Mouse (Mus musculus): Measurements from ENCODE around the gene Gm17490. TPM values are rescaled to one million over a fixed set of nuclear protein-coding genes. Genes with fewer than 3 reads are reported as not detected.
"Not testable (repeated sequence)": the region's sequence is repeated elsewhere in the genome, so short reads cannot be mapped to it uniquely, and the experiment has no call there.

Gene Gm17490
- polyA plus RNA-seq, 1 experiment = not detected

GRCm38 (mm10) chr2:11637115-11637514 lies 11.1 kb upstream of the Gm17490 start:
- Histone ChIP-seq H3K4me1 (ENCODE audit: control insufficient read depth, insufficient read depth, low read length) (no peaks in the 10 kb centered on the region), H3K4me3 (replicated peaks; ENCODE audit: extremely low read depth, low read depth, low read length) (no peak overlapping the region)
- WGBS = 63% methylated on average over 1 of the region's 1 CpGs
- no peak for DNase-seq
- TF ChIP-seq POLR2A (IDR thresholded peaks at IDR 0.05; ENCODE audit: borderline replicate concordance, extremely low read depth, low read depth, low read length) = no peak
- no peak for TF ChIP-seq CTCF (IDR thresholded peaks at IDR 0.05; ENCODE audit: insufficient read depth, low read length)

DNA sequence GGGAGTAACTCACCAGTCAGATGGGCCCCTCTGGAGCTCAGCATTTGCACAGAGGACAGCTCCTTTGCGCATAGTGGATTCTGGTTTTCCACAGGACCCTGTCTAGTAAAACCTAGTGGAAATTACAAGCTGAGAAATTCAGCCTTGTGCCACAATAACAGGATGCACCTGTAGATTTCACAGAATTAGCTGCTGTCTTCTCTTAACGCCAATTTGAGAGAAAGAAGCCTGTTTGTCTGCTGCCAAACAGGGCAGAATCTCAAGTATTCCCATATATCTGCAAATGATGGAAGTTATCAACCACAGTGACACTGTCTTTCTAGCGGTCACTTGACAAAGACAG lies 10.0 kb upstream of the Gm17490 start:
- DNase-seq = no peak
- 61% methylated on average over 3 of the region's 3 CpGs for WGBS
- no peak overlapping the region for H3K4me3 ChIP-seq (replicated peaks; ENCODE audit: extremely low read depth, low read depth, low read length)
- TF ChIP-seq POLR2A (IDR thresholded peaks at IDR 0.05; ENCODE audit: borderline replicate concordance, extremely low read depth, low read depth, low read length) (no peak), CTCF (IDR thresholded peaks at IDR 0.05; ENCODE audit: insufficient read depth, low read length) (no peak)
- no peaks in the 10 kb centered on the region for H3K4me1 ChIP-seq (ENCODE audit: control insufficient read depth, insufficient read depth, low read length)

- no peak overlapping the region for H3K4me3 ChIP-seq (replicated peaks; ENCODE audit: extremely low read depth, low read depth, low read length)
- DNase-seq = no peak
- no peaks in the 10 kb centered on the region for H3K4me1 ChIP-seq (ENCODE audit: control insufficient read depth, insufficient read depth, low read length)
- 83% methylated on average over 5 of the region's 5 CpGs for WGBS
- TF ChIP-seq POLR2A (IDR thresholded peaks at IDR 0.05; ENCODE audit: borderline replicate concordance, extremely low read depth, low read depth, low read length) = no peak
- TF ChIP-seq CTCF (IDR thresholded peaks at IDR 0.05; ENCODE audit: insufficient read depth, low read length) = no peak
Measured at GRCm38 (mm10) chr2:11635471-11636137, 9.5 kb upstream of the Gm17490 start.

DNA sequence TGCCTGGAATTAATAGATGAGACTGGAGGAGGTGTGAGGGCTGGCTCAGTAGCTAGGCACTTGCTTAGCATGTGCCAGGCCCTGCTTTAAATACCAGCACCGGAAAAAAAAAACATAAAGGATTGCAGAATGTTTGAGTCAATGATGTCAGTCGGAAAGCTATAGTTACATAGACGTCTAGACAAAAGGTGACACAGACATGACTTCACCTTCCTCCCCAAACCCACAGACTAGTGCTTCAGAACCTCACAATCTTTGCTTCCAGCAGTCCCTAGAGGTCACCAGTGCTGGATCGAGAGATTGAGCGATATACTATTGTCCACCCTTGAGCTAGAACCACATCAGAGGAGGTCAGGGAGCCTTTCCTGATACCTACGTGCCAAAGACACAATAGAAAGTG lies 9.0 kb upstream of the Gm17490 start:
- Histone ChIP-seq H3K4me1 (ENCODE audit: control insufficient read depth, insufficient read depth, low read length) (no peaks in the 10 kb centered on the region), H3K4me3 (replicated peaks; ENCODE audit: extremely low read depth, low read depth, low read length) (no peak overlapping the region)
- no peak for TF ChIP-seq CTCF (IDR thresholded peaks at IDR 0.05; ENCODE audit: insufficient read depth, low read length)
- TF ChIP-seq POLR2A (IDR thresholded peaks at IDR 0.05; ENCODE audit: borderline replicate concordance, extremely low read depth, low read depth, low read length) = no peak
- 76% methylated on average over 6 of the region's 6 CpGs for WGBS
- no peak for DNase-seq

- Histone ChIP-seq H3K4me3 (replicated peaks; ENCODE audit: extremely low read depth, low read depth, low read length) (no peak overlapping the region), H3K4me1 (ENCODE audit: control insufficient read depth, insufficient read depth, low read length) (no peaks in the 10 kb centered on the region)
- TF ChIP-seq CTCF (IDR thresholded peaks at IDR 0.05; ENCODE audit: insufficient read depth, low read length) (no peak), POLR2A (IDR thresholded peaks at IDR 0.05; ENCODE audit: borderline replicate concordance, extremely low read depth, low read depth, low read length) (no peak)
- no peak for DNase-seq
- WGBS = 77% methylated on average over 2 of the region's 2 CpGs
Measured at GRCm38 (mm10) chr2:11623726-11624125, 2.3 kb downstream of the Gm17490 start.

DNA sequence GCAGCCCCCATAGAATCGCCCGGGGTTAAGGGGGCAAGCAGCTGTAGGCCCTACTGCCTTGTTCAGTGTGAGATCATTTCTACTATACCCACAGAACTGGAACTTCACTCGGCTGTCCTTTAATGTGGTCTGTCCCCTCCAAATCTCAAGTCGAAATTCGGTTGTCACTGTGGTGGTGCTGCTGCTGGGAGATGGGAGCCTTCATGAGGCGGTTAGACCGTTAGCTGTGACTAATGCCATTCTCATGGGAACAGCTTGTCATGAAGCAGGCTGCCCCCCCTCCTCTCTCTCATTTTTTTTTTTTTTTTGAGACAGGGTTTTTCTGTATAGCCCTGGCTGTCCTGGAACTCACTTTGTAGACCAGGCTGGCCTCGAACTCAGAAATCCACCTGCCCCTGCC lies 2.9 kb downstream of the Gm17490 start:
- H3K4me3 ChIP-seq (replicated peaks; ENCODE audit: extremely low read depth, low read depth, low read length) = no peak overlapping the region
- WGBS = 86% methylated on average over 8 of the region's 8 CpGs
- H3K4me1 ChIP-seq (ENCODE audit: control insufficient read depth, insufficient read depth, low read length) = no peaks in the 10 kb centered on the region
- DNase-seq = no peak
- TF ChIP-seq POLR2A (IDR thresholded peaks at IDR 0.05; ENCODE audit: borderline replicate concordance, extremely low read depth, low read depth, low read length) (no peak), CTCF (IDR thresholded peaks at IDR 0.05; ENCODE audit: insufficient read depth, low read length) (no peak)

DNA sequence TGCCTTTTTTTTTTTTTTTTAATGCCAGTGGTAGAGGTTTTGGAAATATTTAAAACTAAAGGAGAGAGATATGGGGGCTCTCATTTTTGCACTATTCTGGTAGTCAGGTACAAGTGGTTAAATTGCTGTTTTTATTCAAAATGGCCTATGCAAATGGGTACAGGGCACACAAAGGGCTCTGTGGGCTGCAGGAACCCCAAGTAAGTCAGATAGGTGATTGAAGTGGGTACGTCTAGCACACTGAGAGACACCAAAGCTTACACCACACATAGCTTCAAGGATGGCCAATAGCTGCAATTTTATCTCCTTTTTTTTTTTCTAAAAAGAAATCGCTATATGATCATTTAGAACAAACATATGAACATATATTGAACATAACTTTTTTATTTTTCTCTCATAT lies 6.5 kb downstream of the Gm17490 start:
- Histone ChIP-seq H3K4me1 (ENCODE audit: control insufficient read depth, insufficient read depth, low read length) (no peaks in the 10 kb centered on the region), H3K4me3 (replicated peaks; ENCODE audit: extremely low read depth, low read depth, low read length) (no peak overlapping the region)
- no peak for DNase-seq
- TF ChIP-seq POLR2A (IDR thresholded peaks at IDR 0.05; ENCODE audit: borderline replicate concordance, extremely low read depth, low read depth, low read length) = no peak
- no peak for TF ChIP-seq CTCF (IDR thresholded peaks at IDR 0.05; ENCODE audit: insufficient read depth, low read length)
- 71% methylated on average over 2 of the region's 2 CpGs for WGBS

DNA sequence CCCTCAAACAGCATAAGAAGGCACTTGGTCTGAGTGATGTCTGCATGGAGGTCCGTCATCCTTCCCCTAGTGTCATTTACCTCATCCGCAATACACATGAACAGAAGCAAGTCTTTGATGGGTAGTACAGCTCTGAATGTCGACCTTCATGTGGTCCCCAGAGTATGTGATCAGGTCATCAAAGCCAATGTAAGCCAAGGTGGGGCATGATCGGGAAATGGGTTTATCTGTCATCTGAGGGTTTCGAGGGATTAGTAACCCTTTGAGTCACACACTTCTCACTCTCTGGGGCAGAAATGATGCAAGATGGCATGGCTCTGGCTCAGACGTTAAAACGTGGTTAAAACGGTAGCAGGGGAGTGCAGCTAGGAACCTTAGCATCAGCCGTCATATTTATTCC lies 9.2 kb downstream of the Gm17490 start:
- no peak overlapping the region for H3K4me3 ChIP-seq (replicated peaks; ENCODE audit: extremely low read depth, low read depth, low read length)
- TF ChIP-seq CTCF (IDR thresholded peaks at IDR 0.05; ENCODE audit: insufficient read depth, low read length) (no peak), POLR2A (IDR thresholded peaks at IDR 0.05; ENCODE audit: borderline replicate concordance, extremely low read depth, low read depth, low read length) (no peak)
- DNase-seq = no peak
- 84% methylated on average over 9 of the region's 9 CpGs for WGBS
- H3K4me1 ChIP-seq (ENCODE audit: control insufficient read depth, insufficient read depth, low read length) = no peaks in the 10 kb centered on the region

DNA sequence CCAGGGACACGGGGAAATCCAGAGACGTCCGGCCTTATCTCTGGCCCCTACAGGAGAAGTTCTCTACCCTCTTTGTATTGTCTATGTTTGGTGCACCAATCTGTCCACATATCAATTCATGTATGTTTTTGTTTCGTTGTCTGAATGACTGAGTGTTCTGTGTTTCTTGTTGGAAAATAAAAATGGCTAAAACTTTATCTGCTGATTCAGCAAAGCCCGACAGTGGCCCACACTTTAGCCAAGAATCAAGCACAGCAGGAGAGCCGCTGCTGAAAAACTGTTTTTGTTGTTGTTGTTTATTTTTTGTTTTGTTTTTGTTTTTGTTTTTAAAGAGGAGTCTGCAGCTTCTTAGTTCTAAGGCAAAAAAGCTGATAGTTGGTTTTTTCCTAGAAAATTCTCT lies 13.1 kb downstream of the Gm17490 start:
- not testable (repeated sequence) for H3K4me3 ChIP-seq (replicated peaks; ENCODE audit: extremely low read depth, low read depth, low read length); DNase-seq; H3K4me1 ChIP-seq (ENCODE audit: control insufficient read depth, insufficient read depth, low read length)
- WGBS = 84% methylated on average over 6 of the region's 6 CpGs

DNA sequence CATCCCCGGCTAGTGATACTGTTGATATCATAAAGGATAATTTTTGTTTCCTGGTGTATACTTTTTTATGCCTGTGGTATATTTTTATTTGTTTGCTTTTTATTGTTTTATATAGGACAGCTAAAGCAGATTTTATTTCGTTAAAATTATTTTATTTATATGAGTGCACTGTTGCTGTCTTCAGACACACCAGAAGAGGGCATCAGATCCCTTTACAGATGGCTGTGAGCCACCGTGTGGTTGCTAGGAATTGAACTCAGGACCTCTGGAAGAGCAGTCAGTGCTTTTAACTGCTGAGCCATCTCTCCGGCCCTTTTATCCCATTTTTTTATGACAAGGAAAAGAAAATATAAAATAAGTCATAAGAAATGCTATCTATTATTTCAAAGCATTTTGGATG lies 19.3 kb downstream of the Gm17490 start:
- not testable (repeated sequence) for H3K4me3 ChIP-seq (replicated peaks; ENCODE audit: extremely low read depth, low read depth, low read length); DNase-seq; H3K4me1 ChIP-seq (ENCODE audit: control insufficient read depth, insufficient read depth, low read length)
- 77% methylated on average over 4 of the region's 4 CpGs for WGBS

DNA sequence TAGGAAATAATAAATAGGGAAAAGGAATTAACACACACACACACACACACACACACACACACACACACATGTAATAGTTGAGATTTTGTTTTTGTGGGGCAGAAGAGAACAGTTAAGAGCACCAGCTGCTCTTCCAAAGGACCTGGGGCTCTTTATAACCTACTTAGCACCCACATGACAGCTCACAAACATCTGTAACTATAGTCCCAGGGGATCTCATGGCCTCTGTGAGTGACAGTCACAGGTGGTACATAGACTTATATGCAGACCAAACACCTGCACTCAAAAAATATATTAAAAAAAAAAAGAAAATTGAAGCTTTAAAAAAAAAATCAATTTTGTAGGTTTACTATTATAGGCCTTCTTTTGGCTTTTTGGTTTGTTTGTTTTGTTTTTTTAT lies 21.2 kb downstream of the Gm17490 start:
- no peak for TF ChIP-seq CTCF (IDR thresholded peaks at IDR 0.05; ENCODE audit: insufficient read depth, low read length)
- TF ChIP-seq POLR2A (IDR thresholded peaks at IDR 0.05; ENCODE audit: borderline replicate concordance, extremely low read depth, low read depth, low read length) = no peak
- no peak overlapping the region for H3K4me3 ChIP-seq (replicated peaks; ENCODE audit: extremely low read depth, low read depth, low read length)
- H3K4me1 ChIP-seq (ENCODE audit: control insufficient read depth, insufficient read depth, low read length) = no peaks in the 10 kb centered on the region; the same call in 1 of the 2 replicates
- no peak for DNase-seq
